Mouse (Mus musculus) ES-Bruce4 (cell line): ENCODE measurements around the gene Hnf1b. TPM values are rescaled to one million over a fixed set of nuclear protein-coding genes. Genes with fewer than 3 reads are reported as not detected.

Experiments
- H3K27ac ChIP-seq: 2 replicates; pipeline ENCODE4 v1.5.1; 2012; ENCODE audit warnings: low read length, inconsistent platforms; ENCODE audit not compliant: insufficient read depth
- H3K27me3 ChIP-seq: 2 replicates; pipeline ENCODE4 v1.6.1; 2012; ENCODE audit warnings: mild to moderate bottlenecking, low read length, inconsistent platforms; ENCODE audit not compliant: control insufficient read depth, poor library complexity, insufficient read depth, severe bottlenecking
- H3K36me3 ChIP-seq: 2 replicates; pipeline ENCODE4 v1.6.1; 2012; ENCODE audit warnings: inconsistent platforms, mild to moderate bottlenecking, low read length, moderate library complexity; ENCODE audit not compliant: control insufficient read depth, poor library complexity, insufficient read depth, severe bottlenecking
- H3K4me1 ChIP-seq: one replicate; pipeline ENCODE4 v1.8.1; 2011; ENCODE audit warnings: low read length; ENCODE audit not compliant: control insufficient read depth, insufficient read depth
- H3K4me3 ChIP-seq: 2 replicates; pipeline ENCODE4 v1.5.1; 2011; ENCODE audit warnings: low read depth, mild to moderate bottlenecking, low read length
- H3K9ac ChIP-seq: 2 replicates; pipeline ENCODE4 v1.6.1; 2012; ENCODE audit warnings: low read depth, mild to moderate bottlenecking, inconsistent platforms; ENCODE audit not compliant: poor library complexity, severe bottlenecking
- H3K9me3 ChIP-seq: replicated peaks from 2 replicates; pipeline ENCODE4 v1.6.1; 2012; ENCODE audit warnings: mild to moderate bottlenecking, low read length, inconsistent platforms; ENCODE audit not compliant: control insufficient read depth, poor library complexity, insufficient read depth, severe bottlenecking
- CTCF ChIP-seq: IDR thresholded peaks from one replicate; pipeline ENCODE4 v1.8.1; 2011; ENCODE audit warnings: low read depth, low read length
- EP300 ChIP-seq: IDR thresholded peaks from 2 replicates; pipeline ENCODE4 v1.6.1; 2011; ENCODE audit warnings: low read depth, low read length; ENCODE audit not compliant: insufficient read depth
- POLR2A ChIP-seq: IDR thresholded peaks from one replicate; pipeline ENCODE4 v1.8.1; 2011; ENCODE audit warnings: low read length; ENCODE audit not compliant: insufficient read depth
- polyA plus RNA-seq: library from polyadenylated mRNA; stranded (reverse); fragments of >200 nt; gene quantifications from 2 replicates; pipeline ENCODE4 v1.2.4, GENCODE M21; 2011; ENCODE audit warnings: low read depth; ENCODE audit not compliant: missing spikeins, insufficient read depth, insufficient read length

Gene Hnf1b
- polyA plus RNA-seq, 1 experiment: 0.27 TPM

DNA sequence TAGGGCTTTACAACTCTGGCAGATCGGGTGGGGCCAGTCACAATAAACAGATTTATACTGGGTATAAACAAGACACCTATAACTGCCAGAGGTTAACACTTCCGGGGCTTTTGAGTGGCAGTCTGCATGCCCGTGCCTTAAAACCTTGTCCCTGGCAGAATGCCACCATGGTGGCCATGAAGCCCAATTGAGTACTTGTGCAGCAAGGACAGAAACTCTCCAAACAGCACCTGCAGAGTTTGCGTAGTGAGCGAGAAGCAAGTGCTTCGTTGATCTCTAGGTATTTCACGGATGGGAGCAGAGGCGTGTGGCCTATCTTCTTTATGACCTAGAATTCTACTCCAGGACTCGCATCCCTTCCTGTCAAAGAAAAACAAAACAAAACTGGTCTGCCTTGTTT is 23.6 kb downstream of the Hnf1b start:
- Histone ChIP-seq H3K27me3 (no peaks in the 10 kb centered on the region), H3K9ac (no peak overlapping the region), H3K4me1 (no peaks in the 10 kb centered on the region), H3K9me3 (no peaks in the 10 kb centered on the region), H3K36me3 (no peaks in the 10 kb centered on the region), H3K4me3 (no peak overlapping the region), H3K27ac (no peak overlapping the region)
- TF ChIP-seq CTCF: no peak

DNA sequence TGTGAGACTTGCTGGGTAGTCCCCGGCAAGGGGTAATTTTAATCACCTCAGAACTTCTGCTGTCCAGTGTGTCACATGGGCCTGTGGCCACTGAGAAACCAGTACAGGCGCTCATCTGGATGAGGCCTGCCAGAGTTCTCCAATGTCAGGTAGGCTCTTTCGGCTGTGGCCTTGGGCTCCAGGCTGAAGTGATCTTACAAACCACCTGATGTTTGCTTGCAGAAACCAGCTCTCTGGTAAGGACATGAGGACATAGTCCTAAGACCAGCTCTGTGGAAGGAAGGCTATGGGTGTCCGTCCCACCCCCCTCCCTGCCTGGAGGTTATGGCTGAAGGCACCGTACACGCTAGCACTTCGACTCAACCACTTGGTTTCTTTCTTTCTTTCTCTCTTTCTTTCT is 26.8 kb downstream of the Hnf1b start:
- Histone ChIP-seq H3K27me3 (no peaks in the 10 kb centered on the region), H3K36me3 (no peaks in the 10 kb centered on the region), H3K27ac (no peak overlapping the region), H3K9me3 (no peaks in the 10 kb centered on the region), H3K4me3 (no peak overlapping the region), H3K4me1 (no peaks in the 10 kb centered on the region), H3K9ac (no peak overlapping the region)
- TF ChIP-seq POLR2A (no peak), EP300 (no peak), CTCF (no peak)

DNA sequence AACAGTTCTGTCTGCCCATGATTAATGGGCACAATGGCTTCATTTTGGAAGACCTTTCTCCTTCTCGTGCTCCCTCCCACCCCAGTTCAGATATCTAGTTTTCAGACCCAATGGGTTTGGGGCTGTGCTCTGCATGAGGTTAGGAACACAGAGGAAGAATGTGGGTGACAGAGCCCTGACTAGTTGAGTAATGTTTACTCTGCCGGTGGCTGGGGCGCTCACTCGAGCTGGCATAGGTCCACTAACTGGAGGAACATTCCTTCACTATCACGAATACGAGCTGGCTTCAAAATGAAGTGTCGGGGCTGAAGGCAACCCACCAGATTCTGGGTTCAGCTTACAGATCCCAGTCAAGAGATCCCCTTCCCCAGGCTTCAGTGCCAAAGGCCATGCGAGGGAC is 27.9 kb downstream of the Hnf1b start:
- no peaks in the 10 kb centered on the region for H3K27me3 ChIP-seq
- no peak overlapping the region for H3K27ac ChIP-seq
- no peak overlapping the region for H3K9ac ChIP-seq
- no peaks in the 10 kb centered on the region for H3K4me1 ChIP-seq
- no peaks in the 10 kb centered on the region for H3K36me3 ChIP-seq
- no peak overlapping the region for H3K4me3 ChIP-seq
- no peaks in the 10 kb centered on the region for H3K9me3 ChIP-seq
- TF ChIP-seq POLR2A (no peak), EP300 (no peak), CTCF (no peak)

DNA sequence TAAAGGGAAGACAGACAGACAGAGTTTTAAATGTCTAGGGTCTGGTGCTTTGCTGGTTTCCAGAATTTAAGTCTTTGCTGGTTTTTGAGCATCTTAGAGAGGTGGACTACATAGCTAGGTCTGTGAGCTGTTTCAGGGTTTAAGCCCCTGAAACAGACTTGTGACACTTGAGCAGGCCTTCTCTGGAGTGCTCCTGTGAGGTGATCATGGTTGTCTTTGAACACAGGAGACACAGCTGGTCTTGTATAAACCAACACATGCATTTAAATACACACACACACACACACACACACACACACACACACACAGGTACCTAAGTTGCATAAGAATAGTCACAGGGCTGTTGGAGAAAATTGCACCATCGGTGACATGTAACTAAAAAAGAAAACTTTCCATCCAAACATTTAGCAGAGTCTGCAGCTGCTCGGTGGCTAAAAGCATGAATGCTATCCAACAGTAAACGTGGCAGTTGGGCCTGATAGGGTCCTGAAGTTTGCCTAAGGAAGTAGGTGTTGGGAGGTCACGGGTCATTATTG is 28.6 kb downstream of the Hnf1b start:
- no peak for TF ChIP-seq POLR2A
- H3K27ac ChIP-seq: no peak overlapping the region
- no peak overlapping the region for H3K4me3 ChIP-seq
- H3K27me3 ChIP-seq: no peaks in the 10 kb centered on the region
- no peak overlapping the region for H3K9ac ChIP-seq
- H3K9me3 ChIP-seq: no peaks in the 10 kb centered on the region
- H3K36me3 ChIP-seq: no peaks in the 10 kb centered on the region
- H3K4me1 ChIP-seq: no peaks in the 10 kb centered on the region

DNA sequence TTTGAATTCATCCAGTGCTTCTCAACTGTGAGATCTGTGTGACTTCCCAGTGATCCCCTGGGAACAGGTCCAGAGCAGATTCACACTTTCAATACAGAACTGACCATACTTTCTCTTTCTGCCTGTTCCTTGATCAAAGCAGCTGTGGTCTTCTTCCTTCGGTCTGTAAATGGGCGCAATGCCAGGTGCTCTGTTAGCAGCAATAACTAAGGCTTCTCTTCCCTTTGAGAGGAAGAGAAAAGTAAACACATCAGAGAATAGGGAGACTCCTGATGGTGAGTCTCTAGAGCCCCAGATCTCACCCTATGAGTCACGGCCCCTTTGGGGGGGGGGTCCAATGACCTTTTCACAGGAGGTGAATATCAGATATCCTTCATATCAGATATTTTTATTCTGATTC is 29.3 kb downstream of the Hnf1b start:
- TF ChIP-seq POLR2A: no peak
- TF ChIP-seq CTCF: no peak
- no peak for TF ChIP-seq EP300
- no peaks in the 10 kb centered on the region for H3K4me1 ChIP-seq
- H3K9ac ChIP-seq: no peak overlapping the region
- no peaks in the 10 kb centered on the region for H3K27me3 ChIP-seq
- H3K36me3 ChIP-seq: no peaks in the 10 kb centered on the region
- H3K9me3 ChIP-seq: no peaks in the 10 kb centered on the region
- H3K27ac ChIP-seq: no peak overlapping the region
- H3K4me3 ChIP-seq: no peak overlapping the region

DNA sequence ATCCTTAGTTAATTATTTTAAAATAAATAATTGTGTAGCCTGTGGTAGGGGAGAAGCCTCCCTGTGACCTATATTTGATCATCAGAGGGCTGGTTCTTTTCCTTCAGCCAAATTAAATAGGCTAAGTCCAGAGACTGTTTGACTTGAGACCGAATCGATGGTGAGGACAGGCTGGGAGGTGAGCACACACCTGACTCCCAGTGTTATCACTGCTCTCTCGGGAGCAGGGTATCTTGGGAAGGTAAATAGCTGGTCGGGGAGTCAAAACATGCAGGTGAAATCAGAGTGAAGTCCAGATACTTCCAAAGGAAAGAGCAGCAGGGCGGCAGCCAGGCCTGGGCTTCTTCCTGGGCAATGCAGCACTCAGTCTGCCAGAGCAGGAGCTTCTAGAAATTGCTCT is 31.6 kb downstream of the Hnf1b start:
- no peak overlapping the region for H3K9ac ChIP-seq
- TF ChIP-seq CTCF (no peak), POLR2A (no peak), EP300 (no peak)
- H3K36me3 ChIP-seq: no peaks in the 10 kb centered on the region
- H3K27me3 ChIP-seq: no peaks in the 10 kb centered on the region
- no peaks in the 10 kb centered on the region for H3K9me3 ChIP-seq
- no peak overlapping the region for H3K4me3 ChIP-seq
- H3K4me1 ChIP-seq: no peaks in the 10 kb centered on the region
- no peak overlapping the region for H3K27ac ChIP-seq
